Mouse (Mus musculus): ENCODE measurements around the gene Syne2. TPM values are rescaled to one million over a fixed set of nuclear protein-coding genes. Genes with fewer than 3 reads are reported as not detected.
A peak's percentile ranks its signal among the peaks of the same experiment; 100 is the strongest.

Syne2 gene
- polyA plus RNA-seq, 1 experiment from 2014 or later: 63.7 TPM

DNA sequence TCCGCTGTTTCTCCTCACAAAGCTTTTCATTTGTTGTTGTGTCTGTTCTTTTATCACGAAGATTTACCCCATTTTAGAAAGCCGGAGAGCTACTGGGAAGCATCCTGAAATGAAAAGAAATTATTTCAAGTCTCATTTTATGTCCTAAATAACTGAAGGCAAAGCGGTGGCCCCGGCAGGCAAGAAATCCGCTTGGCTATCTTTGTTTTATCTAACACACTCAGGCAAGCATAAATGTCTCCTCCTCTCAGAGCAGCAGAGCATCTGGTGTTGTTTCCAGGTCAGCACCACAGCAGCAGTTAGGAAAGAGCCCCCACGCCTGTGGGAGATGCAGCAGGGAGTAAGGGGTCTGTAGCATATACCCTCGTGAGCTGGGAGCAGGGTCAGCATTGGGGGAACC lies 230.7 kb downstream of the Syne2 start:
- no peak for ATAC-seq (ENCODE audit: insufficient number of reproducible peaks, low FRiP score)
- 75% methylated on average over 8 of the region's 8 CpGs for WGBS
- no peak overlapping the region for H3K4me3 ChIP-seq
- no peak overlapping the region for H3K27ac ChIP-seq (ENCODE audit: poor library complexity, severe bottlenecking)
- H3K27me3 ChIP-seq (replicated peaks): no peaks in the 10 kb centered on the region
- H3K4me1 ChIP-seq (replicated peaks): 0 out of 2 replicates have a peak, but pooled peaks cover 4% of the 10 kb centered on the region
- H3K9me3 ChIP-seq (replicated peaks): no peaks in the 10 kb centered on the region
- H3K4me2 ChIP-seq: no peak overlapping the region
- H3K36me3 ChIP-seq: peaks cover 62% of the 10 kb centered on the region
- H3K9ac ChIP-seq: no peak overlapping the region

DNA sequence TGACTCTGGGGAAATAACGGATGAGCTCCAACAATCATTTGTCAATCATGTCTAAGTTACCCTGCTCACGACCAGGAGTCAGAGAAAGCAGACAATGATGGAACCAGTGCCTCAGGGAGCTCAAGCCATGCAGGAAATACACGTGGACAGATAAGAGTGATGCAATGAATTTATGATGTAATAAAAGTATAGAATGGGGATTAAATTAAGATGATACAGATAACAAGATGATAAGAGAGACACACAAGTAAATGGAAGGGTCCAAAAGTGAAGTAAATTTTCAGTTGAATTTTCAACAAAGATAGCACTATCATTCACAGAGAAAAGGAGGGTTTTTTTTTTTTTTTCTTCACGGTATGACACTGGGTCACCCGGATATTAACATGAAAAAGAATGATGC lies 231.4 kb downstream of the Syne2 start:
- 0 out of 2 replicates have a peak, but pooled peaks cover 4% of the 10 kb centered on the region for H3K4me1 ChIP-seq (replicated peaks)
- H3K9ac ChIP-seq: no peak overlapping the region
- no peak overlapping the region for H3K4me2 ChIP-seq
- H3K9me3 ChIP-seq (replicated peaks): no peaks in the 10 kb centered on the region
- H3K27me3 ChIP-seq (replicated peaks): no peaks in the 10 kb centered on the region
- H3K27ac ChIP-seq (ENCODE audit: poor library complexity, severe bottlenecking): no peak overlapping the region
- no peak for ATAC-seq (ENCODE audit: insufficient number of reproducible peaks, low FRiP score)
- no peak overlapping the region for H3K4me3 ChIP-seq
- H3K36me3 ChIP-seq: peaks cover 61% of the 10 kb centered on the region
- WGBS: 75% methylated on average over 5 of the region's 5 CpGs

DNA sequence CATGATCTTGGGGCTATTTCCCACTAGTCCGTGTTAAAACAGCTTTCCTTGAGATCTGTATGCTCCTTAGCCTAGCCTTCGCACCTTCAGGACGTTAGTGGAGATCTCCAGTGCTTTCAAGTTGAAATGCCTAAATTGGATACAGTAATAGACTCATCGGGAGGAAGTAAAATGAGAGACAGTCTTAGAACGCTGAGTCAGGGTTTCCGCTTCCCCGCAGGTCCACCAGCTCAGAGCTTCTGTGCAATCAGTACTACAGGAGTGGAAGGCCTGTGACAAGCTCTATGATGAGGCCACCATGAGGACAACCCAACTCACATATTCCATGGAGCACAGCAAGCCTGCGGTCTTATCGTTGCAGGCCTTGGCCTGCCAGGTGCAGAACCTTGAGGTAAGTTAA lies 233.9 kb downstream of the Syne2 start:
- 87% methylated on average over 9 of the region's 9 CpGs for WGBS
- 0 out of 2 replicates have a peak, but pooled peaks cover under 1% of the 10 kb centered on the region for H3K4me1 ChIP-seq (replicated peaks)
- no peak overlapping the region for H3K27ac ChIP-seq (ENCODE audit: poor library complexity, severe bottlenecking)
- no peak overlapping the region for H3K4me2 ChIP-seq
- no peak overlapping the region for H3K4me3 ChIP-seq
- no peak for ATAC-seq (ENCODE audit: insufficient number of reproducible peaks, low FRiP score)
- peaks cover 76% of the 10 kb centered on the region for H3K36me3 ChIP-seq
- H3K9me3 ChIP-seq (replicated peaks): no peaks in the 10 kb centered on the region
- H3K27me3 ChIP-seq (replicated peaks): no peaks in the 10 kb centered on the region
- no peak overlapping the region for H3K9ac ChIP-seq

DNA sequence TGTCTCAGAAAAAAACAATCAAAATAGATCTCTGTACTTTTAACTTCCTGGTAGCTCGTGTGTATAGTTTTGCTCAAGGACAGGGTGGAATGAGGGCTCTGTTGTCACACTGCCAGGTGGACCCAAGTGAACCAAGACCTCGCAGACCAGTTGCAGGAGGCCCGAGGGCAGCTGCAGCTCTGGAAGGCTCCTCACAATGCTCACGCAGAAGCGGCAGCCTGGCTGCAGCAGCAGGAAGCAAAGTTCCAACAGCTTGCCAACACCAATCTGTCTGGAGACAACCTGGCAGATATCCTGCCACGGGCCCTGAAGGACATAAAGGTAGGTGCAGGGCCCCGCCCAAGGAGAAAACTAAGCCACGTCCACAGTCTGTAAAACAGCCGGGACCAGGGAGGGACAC lies 236.7 kb downstream of the Syne2 start:
- Histone ChIP-seq H3K4me2 (no peak overlapping the region), H3K4me3 (no peak overlapping the region), H3K36me3 (peaks cover 89% of the 10 kb centered on the region), H3K27ac (ENCODE audit: poor library complexity, severe bottlenecking) (no peak overlapping the region), H3K9ac (no peak overlapping the region), H3K9me3 (replicated peaks) (no peaks in the 10 kb centered on the region), H3K4me1 (replicated peaks) (no peaks in the 10 kb centered on the region), H3K27me3 (replicated peaks) (no peaks in the 10 kb centered on the region)
- no peak for ATAC-seq (ENCODE audit: insufficient number of reproducible peaks, low FRiP score)
- WGBS: 82% methylated on average over 9 of the region's 9 CpGs

DNA sequence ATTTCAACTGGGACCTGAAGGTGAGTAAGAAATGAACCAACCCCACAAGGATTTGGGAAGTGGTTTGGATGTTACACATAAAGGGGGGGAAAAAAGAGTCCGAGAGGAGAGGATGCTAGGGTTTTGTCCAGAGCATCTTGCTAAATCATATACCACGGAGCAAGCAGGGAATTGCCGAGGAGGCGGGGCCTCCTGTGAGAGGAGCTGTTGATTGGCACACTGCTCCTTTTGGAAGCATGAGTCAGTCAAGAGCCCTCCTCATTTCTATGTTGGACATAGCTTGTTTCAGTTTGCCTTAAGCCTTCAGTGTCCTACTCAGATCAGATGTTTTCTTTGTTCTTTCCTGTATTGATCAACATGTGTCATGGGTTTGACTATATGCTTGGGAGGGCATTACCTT lies 245.1 kb downstream of the Syne2 start:
- Histone ChIP-seq H3K4me1 (replicated peaks) (no peaks in the 10 kb centered on the region), H3K27me3 (replicated peaks) (no peaks in the 10 kb centered on the region), H3K36me3 (peaks cover 88% of the 10 kb centered on the region), H3K4me2 (no peak overlapping the region), H3K27ac (ENCODE audit: poor library complexity, severe bottlenecking) (no peak overlapping the region), H3K9me3 (replicated peaks) (no peaks in the 10 kb centered on the region), H3K4me3 (no peak overlapping the region), H3K9ac (no peak overlapping the region)
- no peak for ATAC-seq (ENCODE audit: insufficient number of reproducible peaks, low FRiP score)
- 84% methylated on average over 4 of the region's 4 CpGs for WGBS

DNA sequence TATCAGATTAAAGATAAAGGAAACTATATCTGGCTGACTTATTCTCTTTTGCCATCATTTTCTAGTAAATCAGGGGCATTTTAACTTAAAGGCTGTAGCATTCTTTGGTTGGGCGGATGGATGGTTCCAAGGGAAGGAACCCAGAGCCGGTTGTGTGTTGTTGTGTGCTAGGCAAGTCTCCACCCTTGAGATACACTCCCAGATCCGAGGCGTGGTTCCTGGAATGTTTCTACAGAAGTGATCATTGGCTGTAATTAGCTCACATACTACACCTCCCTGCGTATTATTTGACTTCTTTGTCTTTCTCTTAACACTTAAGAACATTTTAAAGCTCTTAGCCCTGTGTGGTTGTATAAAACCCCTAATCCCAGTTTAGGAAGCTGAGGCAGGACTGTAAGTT lies 252.5 kb downstream of the Syne2 start:
- Histone ChIP-seq H3K9me3 (replicated peaks) (no peaks in the 10 kb centered on the region), H3K4me3 (no peak overlapping the region), H3K4me1 (replicated peaks) (peaks cover 12% of the 10 kb centered on the region), H3K27me3 (replicated peaks) (no peaks in the 10 kb centered on the region), H3K27ac (ENCODE audit: poor library complexity, severe bottlenecking) (no peak overlapping the region), H3K36me3 (peaks cover 42% of the 10 kb centered on the region), H3K9ac (no peak overlapping the region), H3K4me2 (no peak overlapping the region)
- 81% methylated on average over 5 of the region's 5 CpGs for WGBS
- ATAC-seq (ENCODE audit: insufficient number of reproducible peaks, low FRiP score): no peak

DNA sequence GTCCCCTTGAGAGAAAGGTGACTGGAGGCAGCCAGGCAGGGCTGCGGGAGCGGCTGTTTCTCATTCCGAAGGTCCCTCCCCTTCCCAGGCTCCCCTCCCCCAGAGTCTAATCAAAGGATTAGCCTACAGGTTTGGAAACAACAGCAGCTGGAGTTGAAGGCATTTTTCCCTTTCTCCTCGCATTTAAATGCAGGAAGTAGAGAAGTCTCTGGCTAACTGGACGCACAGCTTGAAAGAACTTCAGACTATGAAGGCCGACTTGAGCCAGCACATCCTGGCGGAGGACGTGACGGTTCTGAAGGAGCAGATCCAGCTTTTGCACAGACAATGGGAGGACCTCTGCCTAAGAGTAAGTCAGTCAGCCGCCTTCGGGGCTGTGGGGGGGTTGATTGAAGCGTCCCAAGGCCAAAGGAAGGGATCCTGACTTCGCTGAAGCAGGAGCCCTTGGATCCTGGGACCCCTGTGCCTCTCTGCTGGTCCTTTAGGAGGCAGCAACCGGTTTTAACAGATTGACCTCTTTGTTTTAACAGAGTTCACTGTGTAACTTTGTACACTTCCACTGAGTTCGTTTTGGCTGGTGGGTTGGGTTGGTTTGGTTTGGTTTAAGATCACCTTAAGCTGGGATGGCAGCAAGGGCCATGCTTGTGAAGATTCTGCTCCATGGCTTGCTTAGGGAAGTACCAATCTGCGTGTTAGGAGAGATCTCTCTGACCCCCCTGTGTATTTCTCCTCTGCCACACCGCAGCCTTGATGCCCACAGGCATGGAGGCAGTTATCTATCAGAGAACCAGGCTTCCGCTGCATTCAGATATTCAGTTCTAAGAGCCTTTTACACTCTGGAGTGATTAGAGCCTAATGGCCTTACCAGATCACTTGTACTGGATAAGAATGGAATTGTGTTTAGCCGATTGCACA lies 254.3 kb downstream of the Syne2 start:
- peak overlapping the region; percentile 67 for H3K27ac ChIP-seq (ENCODE audit: poor library complexity, severe bottlenecking)
- peaks cover 12% of the 10 kb centered on the region for H3K4me1 ChIP-seq (replicated peaks)
- WGBS: 14% methylated on average over 19 of the region's 19 CpGs
- H3K36me3 ChIP-seq: peaks cover 40% of the 10 kb centered on the region
- H3K9ac ChIP-seq: peak overlapping the region; percentile 28
- H3K9me3 ChIP-seq (replicated peaks): no peaks in the 10 kb centered on the region
- H3K4me2 ChIP-seq: peak overlapping the region; percentile 58
- peak overlapping the region; percentile 25 for H3K4me3 ChIP-seq
- ATAC-seq (ENCODE audit: insufficient number of reproducible peaks, low FRiP score): peak; percentile 55; the same call in 1 of the 2 replicates
- no peaks in the 10 kb centered on the region for H3K27me3 ChIP-seq (replicated peaks)

DNA sequence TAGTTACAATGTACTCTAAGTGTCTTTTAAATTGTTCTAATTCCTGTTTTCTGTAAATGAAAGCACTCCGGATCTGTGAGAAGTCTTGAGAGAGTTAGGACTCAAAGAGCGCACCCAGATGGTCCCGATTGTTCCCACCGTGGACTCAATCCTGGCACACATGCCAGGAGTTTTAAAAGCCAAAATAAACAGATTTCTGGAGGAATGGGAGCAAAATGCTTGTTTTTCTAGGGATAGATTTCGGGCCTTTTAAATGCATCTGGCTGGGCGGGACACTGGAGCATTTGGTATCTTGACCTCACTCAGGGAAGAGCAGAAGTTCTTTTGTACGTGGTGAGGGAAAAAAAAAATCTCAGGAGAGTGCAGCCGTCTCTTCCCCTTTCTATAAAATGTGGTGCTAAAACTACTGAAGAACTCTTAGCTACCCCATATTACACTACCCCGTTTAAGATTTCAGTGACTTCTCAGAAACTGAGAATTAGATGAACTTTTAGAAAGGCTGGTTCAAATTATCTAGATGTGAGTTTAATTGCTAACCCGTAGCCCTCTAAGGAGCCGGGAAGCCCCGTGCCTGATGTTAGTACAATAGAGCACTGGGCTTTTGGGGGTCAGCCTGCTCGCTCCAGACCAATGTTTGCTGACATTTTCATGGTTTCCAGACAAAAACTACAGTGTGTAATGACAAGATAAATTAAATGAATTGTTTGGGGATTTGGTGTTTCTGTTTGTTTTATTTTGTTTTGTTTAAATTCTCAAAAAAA lies 255.3 kb downstream of the Syne2 start:
- Histone ChIP-seq H3K27me3 (replicated peaks) (no peaks in the 10 kb centered on the region), H3K9me3 (replicated peaks) (no peaks in the 10 kb centered on the region), H3K27ac (ENCODE audit: poor library complexity, severe bottlenecking) (no peak overlapping the region), H3K4me1 (replicated peaks) (peaks cover 12% of the 10 kb centered on the region), H3K36me3 (peaks cover 41% of the 10 kb centered on the region), H3K4me3 (0 out of 2 replicates have a peak overlapping the region, but pooled peaks have one; percentile 15), H3K4me2 (peak overlapping the region; percentile 51), H3K9ac (no peak overlapping the region)
- 23% methylated on average over 13 of the region's 13 CpGs for WGBS
- no peak for ATAC-seq (ENCODE audit: insufficient number of reproducible peaks, low FRiP score)

DNA sequence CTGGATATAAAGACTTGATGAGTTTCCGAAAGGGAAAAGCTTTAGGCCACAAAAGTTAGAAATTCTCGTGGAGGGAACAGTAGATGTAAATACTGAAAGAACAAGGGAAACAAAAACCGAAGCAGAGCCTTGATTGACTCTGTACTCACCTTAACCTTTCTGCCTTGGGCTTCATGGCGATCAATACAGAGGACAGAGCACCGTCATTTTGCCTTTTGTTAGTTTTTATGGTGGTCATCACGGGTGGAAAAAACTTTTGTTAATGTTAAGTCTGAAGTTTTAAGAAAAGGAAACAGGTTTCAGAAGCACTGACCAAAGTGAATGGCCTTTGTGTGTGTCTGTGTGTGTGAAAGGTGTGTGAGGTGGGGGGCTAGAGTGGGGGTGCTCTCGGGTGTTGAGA lies 256.0 kb downstream of the Syne2 start:
- WGBS: 61% methylated on average over 7 of the region's 7 CpGs
- H3K36me3 ChIP-seq: peaks cover 42% of the 10 kb centered on the region
- no peak for ATAC-seq (ENCODE audit: insufficient number of reproducible peaks, low FRiP score)
- no peak overlapping the region for H3K9ac ChIP-seq
- no peak overlapping the region for H3K4me3 ChIP-seq
- H3K4me2 ChIP-seq: no peak overlapping the region
- peaks cover 12% of the 10 kb centered on the region for H3K4me1 ChIP-seq (replicated peaks)
- H3K27me3 ChIP-seq (replicated peaks): no peaks in the 10 kb centered on the region
- no peak overlapping the region for H3K27ac ChIP-seq (ENCODE audit: poor library complexity, severe bottlenecking)
- H3K9me3 ChIP-seq (replicated peaks): no peaks in the 10 kb centered on the region

DNA sequence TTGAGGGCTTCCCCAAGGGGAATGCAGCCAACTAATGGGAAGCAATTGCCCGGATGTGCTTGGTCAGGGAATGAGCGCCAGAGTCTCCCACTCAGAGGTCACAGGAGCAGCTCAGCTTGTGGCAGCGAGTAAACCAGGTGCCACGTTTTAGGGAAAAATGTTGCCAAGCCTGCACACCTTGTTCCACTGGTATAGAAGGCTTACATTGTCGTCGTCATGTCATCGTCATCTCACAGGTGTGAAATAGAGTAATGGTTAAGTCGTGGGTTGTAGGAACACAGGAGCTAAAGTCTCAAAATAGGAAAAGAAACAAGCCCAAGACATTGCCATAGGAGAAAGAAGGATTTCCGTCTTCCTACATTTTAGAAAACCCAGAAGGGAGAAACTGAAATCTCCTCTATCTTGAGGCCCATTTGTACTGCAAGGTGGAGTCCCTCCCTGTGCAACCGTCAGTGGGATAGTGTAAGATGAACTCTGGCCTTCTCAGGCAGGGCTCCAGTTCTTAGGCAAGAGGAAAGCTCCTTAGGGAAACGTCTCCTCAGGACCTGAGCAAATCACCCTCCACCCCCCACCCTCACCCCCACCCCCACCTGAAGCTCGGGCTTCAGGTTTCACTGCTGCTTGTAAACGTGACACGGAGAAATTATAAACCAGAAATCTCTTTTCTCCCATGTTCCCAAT lies 263.1 kb downstream of the Syne2 start:
- Histone ChIP-seq H3K27me3 (replicated peaks) (no peaks in the 10 kb centered on the region), H3K9ac (peak overlapping the region; percentile 34), H3K4me1 (replicated peaks) (peaks cover 25% of the 10 kb centered on the region), H3K27ac (ENCODE audit: poor library complexity, severe bottlenecking) (no peak overlapping the region), H3K36me3 (peaks cover 25% of the 10 kb centered on the region), H3K4me3 (peak overlapping the region; percentile 42), H3K4me2 (peak overlapping the region; percentile 79), H3K9me3 (replicated peaks) (no peaks in the 10 kb centered on the region)
- no peak for ATAC-seq (ENCODE audit: insufficient number of reproducible peaks, low FRiP score)
- 46% methylated on average over 14 of the region's 14 CpGs for WGBS

Data from heart, embryonic 12.5 days (tissue).